Mouse (Mus musculus): ENCODE results near the gene Ccdc187.

Gene Ccdc187

DNA sequence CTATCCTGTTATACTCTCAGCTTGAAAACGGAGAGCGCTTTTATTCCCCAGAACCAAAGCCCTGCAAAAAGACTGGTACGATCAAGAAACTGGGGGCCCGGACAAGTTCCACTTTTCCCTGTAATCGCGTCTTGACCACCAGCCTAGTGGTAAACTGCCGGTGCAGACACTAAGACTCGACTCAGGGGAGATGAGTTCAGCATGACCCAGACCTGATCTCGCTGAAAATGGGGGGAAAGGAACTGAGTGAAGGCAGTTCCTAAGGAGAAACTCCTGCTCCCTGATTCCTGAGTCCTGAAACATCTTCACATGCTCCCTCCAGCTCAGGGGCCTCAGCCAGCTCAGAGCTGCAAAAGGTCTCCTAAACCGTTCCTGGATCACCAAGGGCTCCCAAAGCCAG lies 88.6 kb downstream of the Ccdc187 start:
- DNase-seq = no peak

DNA sequence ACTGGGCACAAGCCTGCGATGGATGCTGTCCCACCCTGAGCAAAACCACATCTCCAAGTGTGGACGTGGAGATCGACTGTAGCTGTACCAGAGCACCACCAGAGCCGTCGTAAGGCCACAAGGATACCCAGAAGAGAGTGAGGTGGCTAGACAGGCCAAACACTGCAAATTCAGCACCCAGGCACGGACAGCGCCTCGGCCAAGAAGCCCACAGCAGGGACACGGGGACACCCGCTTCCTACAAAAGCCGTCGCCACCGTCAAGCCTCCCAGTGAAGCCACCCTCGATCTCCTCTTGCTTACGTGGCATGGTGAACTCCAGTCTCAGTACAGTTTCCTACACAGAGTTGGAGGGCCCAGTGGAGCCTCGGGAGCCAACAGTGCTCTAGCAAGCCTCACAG lies 89.2 kb downstream of the Ccdc187 start:
- no peak for DNase-seq

DNA sequence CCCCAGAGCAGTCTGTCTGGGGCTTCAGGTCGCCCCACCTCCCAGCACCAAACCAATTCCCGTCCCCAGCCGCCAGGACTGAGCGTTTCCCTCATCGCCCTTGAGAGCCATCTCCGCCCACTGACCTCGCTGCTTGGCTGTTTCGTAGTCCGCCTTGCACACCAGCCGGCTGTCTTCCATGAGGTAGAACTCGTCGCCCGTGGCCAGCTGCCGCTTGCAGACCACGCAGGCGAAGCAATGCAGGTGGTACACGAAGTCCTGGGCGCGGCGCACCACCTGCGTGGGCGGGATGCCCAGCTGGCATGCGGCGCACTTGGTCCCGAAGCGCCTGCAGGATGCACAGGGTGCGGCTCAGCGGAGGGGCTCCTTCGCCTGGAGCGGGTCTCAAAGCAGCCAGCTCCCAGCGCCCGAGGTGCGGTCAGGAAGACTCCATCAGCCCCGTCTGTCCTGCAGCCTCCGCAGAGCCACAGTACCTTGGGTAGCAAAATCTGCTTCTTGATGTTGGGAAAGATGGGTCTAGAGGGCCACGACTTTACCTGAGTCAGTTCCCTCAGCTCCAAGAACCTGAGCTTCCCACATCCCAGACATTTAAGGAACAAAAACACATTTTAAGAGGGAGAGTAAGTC lies 91.4 kb downstream of the Ccdc187 start:
- no peak for DNase-seq

DNA sequence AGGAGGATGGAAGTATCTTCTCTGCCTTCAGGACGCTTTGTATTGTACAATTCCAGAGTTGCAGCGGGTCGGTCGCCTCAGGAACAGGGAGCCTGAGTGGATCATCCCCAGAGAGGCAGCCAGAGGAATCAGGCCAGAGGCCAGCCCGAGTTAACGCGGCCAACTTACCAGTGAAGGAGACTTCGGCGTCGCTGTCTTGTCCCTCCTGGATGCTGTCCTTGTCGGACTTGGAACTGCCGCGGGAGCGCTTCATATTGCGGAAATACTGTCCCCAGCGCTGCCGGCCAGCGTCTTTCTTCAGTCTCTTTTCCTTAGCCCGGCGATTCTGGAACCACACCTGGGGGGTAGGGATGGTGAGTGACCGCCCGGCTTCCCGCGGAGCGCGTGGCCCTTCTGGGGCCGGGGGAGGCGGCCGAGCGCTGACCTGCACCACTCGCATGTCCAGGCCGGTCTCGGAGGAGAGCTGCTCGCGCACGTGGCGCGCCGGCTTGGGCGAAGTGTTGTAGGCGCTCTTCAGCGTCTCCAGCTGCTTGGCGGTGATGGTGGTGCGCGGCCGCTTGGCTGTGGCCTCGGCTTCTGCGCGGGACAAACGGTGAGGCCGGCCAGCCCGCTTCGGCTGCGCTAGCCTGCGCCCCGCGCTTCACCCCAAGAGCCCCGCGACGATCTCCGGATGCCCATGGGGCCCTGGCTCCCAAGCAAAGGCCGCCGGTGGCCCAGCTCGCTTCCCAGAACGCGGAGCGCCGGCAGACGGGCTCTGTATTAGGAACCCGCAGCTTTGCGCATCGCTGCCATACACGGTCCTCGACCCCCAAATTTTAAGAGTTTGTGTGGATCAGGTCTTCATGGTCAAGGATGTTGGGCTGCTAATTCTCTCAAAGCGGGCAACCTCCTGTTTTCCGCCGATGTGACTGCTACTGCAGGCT lies 92.2 kb downstream of the Ccdc187 start:
- DNase-seq = no peak

DNA sequence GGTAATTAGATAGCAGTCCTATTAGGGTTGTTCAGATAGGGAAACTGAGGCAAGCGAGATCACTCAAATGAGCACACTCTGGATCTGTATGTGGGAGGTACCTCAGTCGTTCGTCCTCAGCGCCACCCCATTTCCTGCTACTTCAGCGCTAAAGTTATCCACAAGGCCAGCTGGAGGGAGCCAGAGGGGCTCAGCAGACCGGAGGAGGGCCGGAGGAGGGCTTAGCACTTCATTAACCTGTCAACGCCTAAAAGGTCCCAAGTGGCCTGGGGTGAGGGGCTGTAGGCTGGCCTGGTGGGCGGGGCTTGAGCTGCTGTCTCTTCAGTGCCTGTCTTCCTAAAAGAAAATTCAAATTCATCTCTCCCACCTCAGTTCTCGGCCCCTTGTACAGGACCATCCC lies 95.9 kb downstream of the Ccdc187 start:
- DNase-seq = no peak

DNA sequence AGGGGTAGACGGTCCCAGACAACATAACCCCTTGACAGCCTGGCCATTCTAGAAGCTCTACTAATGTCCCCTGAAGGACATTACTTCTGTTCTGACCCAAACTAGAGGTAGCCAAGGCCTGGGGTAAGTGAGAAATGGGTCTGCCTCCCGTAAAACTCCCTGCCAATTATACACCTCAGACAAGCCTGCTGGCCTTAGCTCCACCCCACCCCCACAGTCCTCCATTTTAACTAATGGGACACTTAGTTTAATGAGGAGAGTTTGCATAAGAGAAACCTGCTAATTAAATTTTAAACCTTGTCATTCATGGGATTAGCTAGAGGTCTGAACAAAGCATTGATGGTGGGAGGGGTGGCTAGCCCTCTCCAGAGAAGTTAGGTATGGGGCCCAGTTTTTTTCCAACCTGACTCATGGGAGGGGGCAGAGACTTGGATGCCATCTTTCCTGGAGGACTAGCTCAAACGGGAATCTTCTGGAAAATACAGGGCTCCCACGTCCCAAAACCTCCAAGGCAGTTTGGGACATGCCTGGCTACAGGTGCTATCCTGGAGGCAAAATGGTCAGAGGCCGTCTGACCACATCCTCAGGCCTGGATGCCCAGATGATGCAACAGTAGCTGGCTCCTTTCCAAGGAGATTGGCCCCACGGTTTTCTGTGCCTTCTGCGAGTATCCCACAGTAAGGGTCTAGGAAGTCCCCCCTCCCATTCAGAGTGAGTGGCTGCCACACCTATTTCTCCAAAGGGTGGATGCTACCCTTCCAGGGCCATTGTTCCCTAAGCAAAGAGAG lies 99.6 kb downstream of the Ccdc187 start:
- DNase-seq = no peak
